Mouse (Mus musculus): Measurements from ENCODE around the gene S100a9. TPM values are rescaled to one million over a fixed set of nuclear protein-coding genes. Genes with fewer than 3 reads are reported as not detected.

The S100a9 gene
- polyA plus RNA-seq (2015; fragmentation: Nextera tagmentation; extraction: Ambion mirVana) = 3.4 and 4.9 TPM in 2 replicates

DNA sequence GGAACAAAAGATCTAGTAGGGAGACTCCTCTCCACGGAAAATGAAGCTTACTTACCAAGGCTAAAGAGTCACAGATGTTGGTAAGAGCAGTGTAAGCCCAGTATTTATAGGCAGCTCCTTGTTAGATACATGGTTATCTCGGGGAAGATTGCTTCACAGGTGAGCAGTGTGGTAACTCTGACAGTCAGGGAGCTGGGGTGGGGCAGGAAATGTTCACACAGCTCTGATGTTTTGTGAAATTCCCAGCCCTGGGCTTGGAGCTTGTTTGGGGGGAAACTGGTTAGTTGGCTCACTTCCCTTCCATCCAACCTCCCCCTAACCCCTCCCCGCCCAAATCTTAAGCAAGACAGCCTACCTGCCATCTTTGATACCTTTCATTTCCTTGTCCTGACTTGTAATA, at the start of gene S100a9:
S100a9 (minus strand) TSS at position 109 of the 400 bp plus-strand sequence.
- Histone ChIP-seq H3K27ac (no peak within 1 kb of the TSS), H3K9ac (no peak within 1 kb of the TSS), H3K4me2 (replicated peaks) (no peak within 1 kb of the TSS), H3K27me3 (no peaks in the 10 kb centered on the region), H3K9me3 (no peaks in the 10 kb centered on the region), H3K4me1 (no peaks in the 10 kb centered on the region), H3K4me3 (no peak within 1 kb of the TSS), H3K36me3 (no peaks in the 10 kb centered on the region)
- WGBS = 69% methylated on average over 3 of the region's 3 CpGs
- ATAC-seq (ENCODE audit: low FRiP score, low read depth) = no peak

DNA sequence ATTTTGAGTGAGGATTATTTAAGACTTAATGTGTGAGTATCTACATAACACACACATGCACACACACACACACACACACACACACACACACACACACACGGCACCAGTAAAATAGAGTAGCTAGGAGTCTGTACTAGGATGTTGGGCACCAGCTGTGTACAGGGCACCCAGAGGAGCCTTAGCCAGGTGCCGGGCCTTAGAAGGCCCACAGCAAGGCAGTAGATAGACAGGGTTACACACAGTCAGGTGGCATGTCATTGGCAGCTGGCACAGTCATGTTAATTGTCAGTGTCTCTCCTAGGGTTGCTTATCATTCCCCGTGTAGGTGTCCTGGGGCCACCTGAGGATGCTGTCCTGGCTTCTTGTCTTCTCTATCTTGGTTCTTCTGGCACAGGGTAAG, 31.1 kb upstream of the S100a9 start, which contains the start of gene Pglyrp4:
Pglyrp4 (plus strand) TSS at position 301 of the 400 bp plus-strand sequence.
- H3K9me3 ChIP-seq = no peaks in the 10 kb centered on the region
- H3K27ac ChIP-seq = no peak within 1 kb of the TSS
- H3K36me3 ChIP-seq = no peaks in the 10 kb centered on the region
- 87% methylated on average over 3 of the region's 3 CpGs for WGBS
- H3K4me2 ChIP-seq (replicated peaks) = no peak within 1 kb of the TSS
- H3K9ac ChIP-seq = no peak within 1 kb of the TSS
- no peaks in the 10 kb centered on the region for H3K27me3 ChIP-seq
- no peak within 1 kb of the TSS for H3K4me3 ChIP-seq
- H3K4me1 ChIP-seq = no peaks in the 10 kb centered on the region
- ATAC-seq (ENCODE audit: low FRiP score, low read depth) = no peak

DNA sequence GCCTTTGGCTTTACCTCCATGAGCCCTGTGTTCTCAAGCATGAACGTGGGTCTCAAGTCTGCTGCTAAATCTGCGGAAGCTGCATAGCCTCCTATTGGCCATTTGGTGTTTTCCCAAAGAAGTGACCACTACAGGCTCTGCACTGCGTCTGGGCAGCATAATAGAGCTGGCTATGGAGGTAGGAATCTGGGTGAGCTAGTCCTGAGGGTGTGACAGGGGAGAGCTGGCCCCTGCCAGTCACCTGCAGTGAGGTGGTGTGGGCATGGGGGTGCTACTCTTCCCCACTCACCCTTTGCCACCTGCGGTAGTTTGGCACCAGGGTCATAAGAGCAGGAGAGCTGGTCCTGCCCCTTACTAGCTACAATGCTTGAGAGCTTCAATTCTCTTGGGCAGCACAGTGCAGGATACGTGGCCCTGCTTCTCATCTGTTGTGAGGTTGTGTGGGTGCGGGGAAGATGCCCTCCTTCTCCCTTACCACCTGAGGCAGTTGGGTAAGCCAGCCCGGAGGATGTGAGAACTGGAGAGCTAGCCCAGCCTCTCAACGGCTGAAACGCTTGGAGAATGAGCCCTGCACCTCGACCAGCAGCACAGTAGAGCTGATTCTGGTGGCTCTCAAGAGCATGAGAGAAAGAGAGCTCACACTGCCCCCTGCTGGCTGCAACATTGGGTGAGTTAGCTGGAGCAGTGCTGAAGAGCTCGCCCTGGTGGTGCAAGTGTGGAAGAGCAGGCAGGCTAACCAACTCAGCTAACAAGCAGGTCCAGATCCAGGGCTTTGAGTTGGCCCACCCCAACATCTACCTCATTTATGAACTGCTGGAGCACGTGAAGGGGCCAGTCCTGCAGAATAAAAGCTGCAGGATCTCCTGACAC, 14.3 kb upstream of the S100a9 start:
- H3K9ac ChIP-seq = no peak overlapping the region
- WGBS = 49% methylated on average over 12 of the region's 12 CpGs

DNA sequence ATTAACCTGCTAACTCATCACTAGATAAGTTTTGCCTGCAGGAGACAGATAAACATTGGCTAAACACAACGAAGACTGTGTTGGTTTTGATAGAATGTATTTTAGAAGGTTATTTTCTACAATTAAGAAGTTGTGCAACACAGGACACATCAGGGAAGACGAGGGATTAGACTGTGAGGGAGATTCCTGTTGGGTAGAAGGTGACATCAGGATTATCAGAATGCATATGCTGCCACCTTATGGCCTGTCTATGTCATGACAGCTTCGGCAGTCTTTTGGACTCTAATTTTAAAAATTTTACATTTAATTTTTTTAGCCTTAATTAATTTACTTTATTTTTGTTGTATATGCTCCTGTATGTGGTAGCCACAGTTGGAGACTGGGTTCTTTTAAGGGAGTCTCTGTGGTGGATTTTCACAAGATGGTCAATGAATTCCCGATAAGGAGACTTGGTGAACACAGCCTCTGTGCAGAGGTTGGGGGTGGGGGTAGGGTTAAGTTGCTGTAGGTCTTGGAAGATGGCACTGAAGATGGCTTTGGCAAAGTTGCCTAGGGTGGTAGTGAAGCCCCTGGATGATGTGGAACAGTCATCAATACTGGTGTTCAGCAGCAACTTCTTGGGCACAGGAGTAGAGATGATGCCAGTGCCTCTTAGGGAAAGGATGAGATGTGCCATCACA, 13.1 kb upstream of the S100a9 start:
- no peaks in the 10 kb centered on the region for H3K9me3 ChIP-seq
- no peaks in the 10 kb centered on the region for H3K27me3 ChIP-seq
- H3K27ac ChIP-seq = no peak overlapping the region
- WGBS = 21% methylated on average over 4 of the region's 4 CpGs
- no peak; the same call in 1 of the 2 replicates for ATAC-seq (ENCODE audit: low FRiP score, low read depth)
- H3K4me1 ChIP-seq = no peaks in the 10 kb centered on the region
- no peak overlapping the region for H3K4me2 ChIP-seq (replicated peaks)
- H3K36me3 ChIP-seq = no peaks in the 10 kb centered on the region
- no peak overlapping the region for H3K9ac ChIP-seq
- H3K4me3 ChIP-seq = no peak overlapping the region

More for the DNA sequence above, 14.3 kb upstream of the S100a9 start:
- Histone ChIP-seq H3K36me3 (no peaks in the 10 kb centered on the region), H3K4me2 (replicated peaks) (no peak overlapping the region), H3K27me3 (no peaks in the 10 kb centered on the region), H3K9me3 (no peaks in the 10 kb centered on the region), H3K27ac (no peak overlapping the region), H3K4me3 (no peak overlapping the region), H3K4me1 (no peaks in the 10 kb centered on the region)
- ATAC-seq (ENCODE audit: low FRiP score, low read depth) = no peak

DNA sequence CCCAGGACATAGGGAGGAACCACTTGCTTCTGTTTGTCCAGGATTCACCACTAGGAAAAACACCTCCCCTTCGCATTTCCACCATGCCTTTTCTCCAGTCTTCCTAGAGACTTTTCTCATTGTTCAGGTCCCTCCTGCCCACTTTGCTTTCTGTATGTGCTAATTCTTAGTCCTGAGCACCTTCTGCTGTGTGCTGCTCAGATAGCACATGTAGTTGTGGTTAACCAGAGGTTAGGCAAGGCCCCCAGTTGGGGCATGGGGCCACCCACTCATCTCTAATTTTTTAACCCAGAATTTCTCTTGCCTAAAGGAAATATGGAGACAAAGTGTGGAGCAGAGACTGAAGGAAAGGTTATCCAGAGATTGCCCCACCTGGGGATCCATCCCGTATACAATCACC, 6.7 kb upstream of the S100a9 start:
- 92% methylated on average over 2 of the region's 2 CpGs for WGBS
- H3K9ac ChIP-seq = no peak overlapping the region
- H3K36me3 ChIP-seq = no peaks in the 10 kb centered on the region
- H3K27me3 ChIP-seq = no peaks in the 10 kb centered on the region
- H3K4me1 ChIP-seq = no peaks in the 10 kb centered on the region
- no peak overlapping the region for H3K4me2 ChIP-seq (replicated peaks)
- no peak overlapping the region for H3K27ac ChIP-seq
- no peak overlapping the region for H3K4me3 ChIP-seq
- no peaks in the 10 kb centered on the region for H3K9me3 ChIP-seq
- no peak for ATAC-seq (ENCODE audit: low FRiP score, low read depth)

DNA sequence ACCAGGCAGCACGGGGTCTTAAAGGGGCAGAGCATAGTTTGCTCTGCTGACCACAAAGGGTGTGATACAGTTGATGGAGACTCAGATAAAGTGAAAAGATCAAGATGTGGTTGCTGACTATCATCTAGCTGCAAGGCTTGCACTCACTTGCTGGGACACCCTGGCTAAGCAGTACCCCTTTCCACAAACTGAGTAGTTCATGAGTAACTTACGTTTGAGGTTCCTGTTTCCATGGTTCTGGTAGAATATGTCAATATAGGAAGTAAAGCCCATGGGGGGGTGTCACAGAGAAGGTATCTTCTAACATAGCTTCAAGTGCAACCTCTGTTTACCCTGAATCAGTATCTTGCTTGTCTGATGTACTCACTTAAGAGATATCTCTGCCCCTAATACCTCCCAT, 2.0 kb downstream of the S100a9 start:
- Histone ChIP-seq H3K4me3 (no peak overlapping the region), H3K9me3 (no peaks in the 10 kb centered on the region), H3K4me1 (no peaks in the 10 kb centered on the region), H3K27me3 (no peaks in the 10 kb centered on the region), H3K9ac (no peak overlapping the region), H3K27ac (no peak overlapping the region), H3K4me2 (replicated peaks) (no peak overlapping the region), H3K36me3 (no peaks in the 10 kb centered on the region)
- WGBS = 81% methylated on average over 2 of the region's 2 CpGs
- no peak for ATAC-seq (ENCODE audit: low FRiP score, low read depth)

DNA sequence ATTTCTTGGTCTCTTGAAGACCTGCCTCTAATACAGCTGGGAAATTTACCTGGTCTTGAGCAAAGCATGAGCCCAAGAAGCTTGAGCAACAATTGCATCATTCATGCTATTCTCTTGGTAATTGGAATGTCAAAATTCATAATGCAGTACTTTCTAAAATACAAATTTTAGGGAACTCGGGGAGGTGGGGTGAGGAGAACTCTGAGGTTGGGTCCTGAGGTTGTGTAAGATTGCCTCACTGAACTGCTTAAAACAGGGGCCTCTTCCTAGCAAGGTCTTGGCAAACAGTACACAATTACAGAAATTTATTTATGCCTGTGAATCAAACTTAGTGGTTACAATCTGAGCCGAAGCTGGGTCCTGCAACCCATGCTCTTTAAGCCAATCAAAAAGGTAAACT, 8.7 kb downstream of the S100a9 start:
- Histone ChIP-seq H3K27me3 (no peaks in the 10 kb centered on the region), H3K4me1 (no peaks in the 10 kb centered on the region), H3K9ac (no peak overlapping the region), H3K36me3 (no peaks in the 10 kb centered on the region), H3K4me3 (no peak overlapping the region), H3K27ac (no peak overlapping the region), H3K9me3 (no peaks in the 10 kb centered on the region), H3K4me2 (replicated peaks) (no peak overlapping the region)
- ATAC-seq (ENCODE audit: low FRiP score, low read depth) = no peak
- WGBS = 88% methylated on average over 2 of the region's 2 CpGs

DNA sequence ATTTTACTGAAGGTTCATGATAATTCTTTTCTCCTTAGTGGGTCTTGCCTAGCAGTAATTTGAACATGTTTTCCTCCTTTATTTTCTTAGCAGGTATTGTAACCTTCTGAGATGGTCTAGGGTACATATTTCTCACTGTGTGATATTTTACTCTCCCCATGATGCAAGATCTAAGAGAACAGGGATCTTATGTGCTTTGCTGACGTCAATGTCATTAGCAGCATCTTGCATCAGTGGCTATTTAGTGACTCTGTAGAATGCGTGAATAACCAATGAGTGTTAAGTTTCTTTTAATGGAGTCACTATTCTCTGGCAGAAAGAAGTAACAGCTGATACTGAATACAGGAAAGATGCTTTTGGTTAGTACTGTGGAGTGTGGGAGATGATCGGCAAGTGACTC, 11.6 kb downstream of the S100a9 start:
- H3K9ac ChIP-seq = no peak overlapping the region
- no peak overlapping the region for H3K27ac ChIP-seq
- no peak for ATAC-seq (ENCODE audit: low FRiP score, low read depth)
- no peaks in the 10 kb centered on the region for H3K9me3 ChIP-seq
- 83% methylated on average over 3 of the region's 3 CpGs for WGBS
- H3K36me3 ChIP-seq = no peaks in the 10 kb centered on the region
- H3K27me3 ChIP-seq = no peaks in the 10 kb centered on the region
- H3K4me1 ChIP-seq = no peaks in the 10 kb centered on the region
- H3K4me3 ChIP-seq = no peak overlapping the region
- no peak overlapping the region for H3K4me2 ChIP-seq (replicated peaks)

DNA sequence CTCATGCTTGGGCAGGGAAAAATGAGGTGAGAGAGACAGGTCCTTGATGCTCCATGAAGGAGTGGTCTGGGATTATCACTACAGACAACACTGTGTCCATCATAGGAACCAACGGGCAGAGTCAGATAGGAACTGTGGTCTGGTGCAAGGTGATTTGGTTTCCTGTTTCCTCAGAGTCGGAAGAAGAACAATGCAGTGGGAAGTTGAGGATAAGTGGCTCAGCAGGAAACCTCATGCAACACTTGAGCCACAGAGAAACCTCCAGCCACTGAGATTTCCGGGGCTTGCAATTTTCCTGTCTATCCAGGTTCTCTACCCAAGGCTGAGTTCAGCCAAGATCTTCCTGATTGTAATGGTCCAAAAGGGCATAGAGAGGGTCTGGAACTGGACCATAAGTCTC, 16.9 kb downstream of the S100a9 start:
- no peak overlapping the region for H3K9ac ChIP-seq
- H3K36me3 ChIP-seq = no peaks in the 10 kb centered on the region
- no peak overlapping the region for H3K4me2 ChIP-seq (replicated peaks)
- H3K27ac ChIP-seq = no peak overlapping the region
- WGBS = 67% methylated on average over 3 of the region's 3 CpGs
- ATAC-seq (ENCODE audit: low FRiP score, low read depth) = no peak
- H3K27me3 ChIP-seq = no peaks in the 10 kb centered on the region
- H3K4me1 ChIP-seq = no peaks in the 10 kb centered on the region
- H3K9me3 ChIP-seq = no peaks in the 10 kb centered on the region
- H3K4me3 ChIP-seq = no peak overlapping the region

DNA sequence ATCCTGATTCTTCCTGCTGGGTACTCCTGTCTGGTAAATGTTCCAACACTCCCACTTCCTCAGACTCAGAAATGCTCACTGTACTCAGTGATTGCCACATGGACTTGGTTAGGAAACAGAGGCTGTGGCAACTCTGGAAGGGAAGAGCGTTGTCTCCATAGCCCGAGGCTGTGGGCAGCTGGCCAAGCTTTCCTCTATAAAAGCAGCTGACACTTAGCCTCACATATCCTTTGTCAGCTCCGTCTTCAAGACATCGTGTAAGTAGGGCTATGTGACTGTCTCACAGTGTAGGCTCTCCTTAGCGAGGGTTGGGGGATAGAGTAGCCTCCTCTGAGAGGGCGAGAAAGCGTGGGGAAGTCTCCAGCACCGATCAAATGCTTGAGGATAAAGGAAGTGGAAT, 26.7 kb downstream of the S100a9 start, which contains the start of gene S100a8:
S100a8 (plus strand) TSS at position 133 of the 400 bp plus-strand sequence.
- H3K9me3 ChIP-seq = no peaks in the 10 kb centered on the region

DNA sequence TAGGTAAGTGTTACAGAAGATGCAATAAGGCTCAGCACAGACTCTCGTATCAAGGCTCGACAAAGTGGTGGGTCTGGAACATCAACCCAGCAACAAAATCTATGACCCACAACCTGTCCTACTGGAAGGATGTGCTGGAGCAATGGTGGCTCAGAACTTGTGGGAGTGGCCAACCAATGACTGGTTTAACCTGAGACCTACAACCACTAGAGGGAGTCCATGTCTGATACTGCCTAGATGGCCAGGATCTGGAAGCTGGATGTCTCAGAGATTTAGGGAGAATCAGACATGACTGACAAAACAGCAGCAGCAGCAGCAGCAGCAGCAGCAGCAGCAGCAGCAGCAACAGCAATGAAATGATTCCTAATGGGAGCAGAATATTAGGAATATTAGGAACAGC, 31.3 kb downstream of the S100a9 start:
- Histone ChIP-seq H3K27ac (no peak overlapping the region), H3K27me3 (no peaks in the 10 kb centered on the region), H3K9ac (no peak overlapping the region), H3K9me3 (no peaks in the 10 kb centered on the region), H3K4me3 (no peak overlapping the region), H3K36me3 (no peaks in the 10 kb centered on the region), H3K4me1 (0 out of 2 replicates have a peak, but pooled peaks cover 4% of the 10 kb centered on the region), H3K4me2 (replicated peaks) (no peak overlapping the region)
- ATAC-seq (ENCODE audit: low FRiP score, low read depth) = no peak
- 84% methylated on average over 2 of the region's 2 CpGs for WGBS

More for the DNA sequence above, 26.7 kb downstream of the S100a9 start, which contains the start of gene S100a8:
- Histone ChIP-seq H3K4me2 (replicated peaks) (no peak within 1 kb of the TSS), H3K27ac (no peak within 1 kb of the TSS; the same call in 1 of the 2 replicates), H3K4me3 (no peak within 1 kb of the TSS), H3K36me3 (no peaks in the 10 kb centered on the region), H3K4me1 (0 out of 2 replicates have a peak, but pooled peaks cover 4% of the 10 kb centered on the region), H3K27me3 (no peaks in the 10 kb centered on the region), H3K9ac (no peak within 1 kb of the TSS)
- ATAC-seq (ENCODE audit: low FRiP score, low read depth) = 0 out of 2 replicates have a peak, but pooled peaks have one; percentile 19
- 56% methylated on average over 8 of the region's 8 CpGs for WGBS

DNA sequence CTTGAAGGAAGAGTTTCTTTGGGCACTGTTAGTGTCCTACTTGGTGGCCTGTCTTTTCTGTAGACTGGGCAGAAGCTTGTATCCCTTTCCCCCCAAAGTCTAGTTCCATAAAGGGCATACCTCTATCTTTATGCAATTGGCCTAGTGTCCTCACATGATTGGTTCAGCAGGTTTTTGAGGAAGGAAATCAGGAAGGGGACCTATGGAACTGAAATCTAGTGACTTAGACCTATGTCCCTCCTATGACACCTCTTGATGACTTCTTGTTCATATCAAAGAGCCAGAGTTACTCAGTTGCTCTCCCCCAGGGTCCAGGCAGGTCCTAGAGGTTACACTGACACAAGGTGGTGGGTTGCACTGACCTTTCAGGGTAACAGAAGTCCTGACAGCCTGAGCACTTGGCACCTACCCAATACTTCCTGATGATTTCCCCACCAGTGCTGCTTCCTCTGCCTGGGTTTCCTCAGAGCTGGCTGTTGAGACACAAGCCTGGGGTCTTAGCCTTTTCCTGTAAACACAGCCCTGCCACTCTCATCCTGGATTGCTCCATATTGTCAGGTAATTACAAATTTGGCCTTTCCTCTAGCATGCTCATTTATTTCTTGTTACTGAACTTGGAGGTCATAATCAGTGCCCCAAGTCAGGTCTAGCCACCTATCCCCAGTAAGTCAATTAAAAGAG, 36.0 kb downstream of the S100a9 start:
- ATAC-seq (ENCODE audit: low FRiP score, low read depth) = no peak
- no peak overlapping the region for H3K9ac ChIP-seq
- no peaks in the 10 kb centered on the region for H3K4me1 ChIP-seq
- no peaks in the 10 kb centered on the region for H3K9me3 ChIP-seq
- H3K27me3 ChIP-seq = peaks cover 3% of the 10 kb centered on the region; the same call in 1 of the 2 replicates
- no peaks in the 10 kb centered on the region for H3K36me3 ChIP-seq
- no peak overlapping the region for H3K4me3 ChIP-seq
- H3K4me2 ChIP-seq (replicated peaks) = no peak overlapping the region
- H3K27ac ChIP-seq = no peak overlapping the region

Measured in limb, embryonic 13.5 days (tissue).